Mouse (Mus musculus) heart, embryonic 15.5 days (tissue): ENCODE measurements around the gene Cfap44. TPM values are rescaled to one million over a fixed set of nuclear protein-coding genes. Genes with fewer than 3 reads are reported as not detected.

Source experiments
- polyA plus RNA-seq: library from polyadenylated mRNA; unstranded; fragments of >200 nt; fragmentation: Nextera tagmentation; extraction: Ambion mirVana; gene quantifications from 2 replicates; pipeline ENCODE4 v1.2.1, GENCODE M21; 2015

The Cfap44 gene
- polyA plus RNA-seq, 1 experiment from 2014 or later = 0.09 TPM

Other genes starting within 250 kb of the Cfap44 start
- gene Usf3, start 221.6 kb upstream of the Cfap44 start, polyA plus RNA-seq = 1.6 and 1.7 TPM in 2 replicates
- gene Sidt1, start 61.6 kb upstream of the Cfap44 start, polyA plus RNA-seq = 0.11 and 0.57 TPM in 2 replicates
- gene Spice1, start 47.7 kb upstream of the Cfap44 start, polyA plus RNA-seq = 16.5 and 16.7 TPM in 2 replicates
- gene Boc, start 164.1 kb downstream of the Cfap44 start, polyA plus RNA-seq = 7.7 and 14.0 TPM in 2 replicates